Mouse (Mus musculus) liver, postnatal 0 days (tissue): ENCODE measurements around the gene Mcl1.

Source experiments
- CTCF ChIP-seq: sonication (generic); IDR thresholded peaks from 2 replicates; pipeline ENCODE4 v1.5.1; 2016; ENCODE audit warnings: antibody characterized with exemption, low read depth
- EP300 ChIP-seq: IDR thresholded peaks from 2 replicates; pipeline ENCODE4 v1.6.1; 2016; ENCODE audit warnings: antibody characterized with exemption, low read depth, mild to moderate bottlenecking

GRCm38 (mm10) chr3:95675301-95676092, 16.9 kb downstream of the Mcl1 start:
- TF ChIP-seq CTCF (peak; percentile 95), EP300 (no peak; the same call in 1 of the 2 replicates)
